Mouse (Mus musculus) gastrocnemius, postnatal 36 days (tissue): ENCODE data around the gene Mfap3. TPM values are rescaled to one million over a fixed set of nuclear protein-coding genes. Genes with fewer than 3 reads are reported as not detected.

ENCODE experiments used
- DNase-seq, 2 experiments: peaks; one replicate each; pipeline ENCODE4 v3.0.0; 2022
- intact Hi-C: fragments of 180-260 bp; cut with DNase I; formaldehyde crosslinking; loops from one replicate; pipeline ENCODE4 v1.15.1; 2025
- total RNA-seq, 2 experiments: library from RNA; stranded (reverse); gene quantifications; 2 replicates each; pipeline ENCODE4 v1.2.3; 2021

Gene Mfap3
- total RNA-seq, 2 experiments from 2014 or later, result 6.0 to 7.3 TPM

- no peak for DNase-seq
- intact Hi-C loops, result no loop called here
Measured at GRCm38 (mm10) chr11:57576871-57577515, 58.5 kb downstream of the Mfap3 start.

DNA sequence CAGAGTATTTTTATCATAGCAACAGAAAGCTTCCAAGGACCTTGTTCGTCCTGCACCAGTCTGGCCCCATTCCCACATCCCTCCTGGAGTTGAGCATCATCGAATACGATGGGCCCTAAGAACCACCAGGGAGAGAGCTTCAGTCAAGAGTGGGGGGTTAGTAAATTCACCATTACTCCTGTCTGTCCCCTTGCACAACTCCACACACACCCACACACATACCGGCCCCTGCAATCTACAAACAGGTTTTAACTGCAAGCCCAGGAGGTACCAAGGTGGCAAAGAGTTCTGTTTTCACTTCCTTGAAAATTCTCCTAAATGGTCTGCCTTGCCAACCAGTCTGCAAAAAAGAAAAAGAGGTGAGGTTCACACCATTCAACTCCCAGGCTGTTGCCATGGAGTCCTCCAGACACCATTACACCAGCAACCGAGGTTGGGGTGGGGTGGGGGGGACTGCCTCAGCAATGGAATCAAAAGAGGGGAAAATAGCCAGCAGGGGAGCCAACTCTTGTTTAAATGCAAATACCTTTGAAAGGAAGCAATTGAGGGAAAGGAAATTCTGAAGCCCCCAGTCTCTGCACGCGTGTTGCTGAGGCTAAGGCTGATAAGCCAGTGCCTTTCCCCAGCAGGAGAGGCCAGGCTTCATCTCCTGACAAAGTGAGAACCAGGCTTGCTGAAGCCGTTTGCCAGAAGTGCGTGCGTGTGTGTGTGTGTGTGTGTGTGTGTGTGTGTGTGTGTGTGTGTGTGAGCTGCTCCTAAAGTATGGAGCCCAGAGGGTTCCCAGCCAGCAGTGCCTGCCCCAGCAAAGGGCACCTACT is 64.6 kb downstream of the Mfap3 start:
- intact Hi-C loops, result no loop called here
- no peak for DNase-seq

Other genes with a start within 250 kb of the Mfap3 start
- 10 to 100 TPM; 45.6 to 48.0 TPM for gene Fam114a2, start within 50 bp of the Mfap3 start, total RNA-seq
- 1 to 10 TPM; 5.2 to 6.3 TPM for gene Galnt10, start 126.8 kb downstream of the Mfap3 start, total RNA-seq